Mouse (Mus musculus) ES-E14 (cell line): ENCODE data around the gene Rnf224.

Experiments
- HCFC1 ChIP-seq: IDR thresholded peaks from 2 replicates; pipeline ENCODE4 v1.6.1; 2012; ENCODE audit warnings: low read length, inconsistent platforms, borderline replicate concordance; ENCODE audit not compliant: insufficient read depth
- ZC3H11A ChIP-seq: IDR thresholded peaks from 2 replicates; pipeline ENCODE4 v1.6.1; 2012; ENCODE audit warnings: low read depth, mild to moderate bottlenecking, inconsistent platforms, low read length, borderline replicate concordance

DNA sequence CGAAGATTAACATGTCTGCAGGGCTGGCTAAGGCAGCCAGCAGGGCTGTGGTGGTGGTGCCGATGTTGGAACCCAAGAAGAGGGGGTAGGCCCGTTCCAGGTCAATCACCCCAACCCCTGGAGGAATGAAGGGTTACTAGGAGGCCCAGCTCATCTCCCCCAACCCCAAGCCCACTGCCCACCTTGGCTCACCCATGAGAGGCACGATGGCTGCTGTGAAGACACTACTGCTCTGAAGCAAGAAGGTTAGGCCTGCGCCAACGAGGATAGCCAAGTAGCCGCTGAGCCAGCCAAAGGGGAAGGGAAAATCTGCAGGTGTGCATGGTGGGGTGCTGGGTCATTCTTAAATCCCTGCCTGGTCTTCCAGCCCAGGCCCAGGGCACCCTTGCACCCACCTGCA is 6.0 kb downstream of the Rnf224 start:
- TF ChIP-seq ZC3H11A (no peak), HCFC1 (no peak)
